Mouse (Mus musculus): ENCODE measurements at regions not wholly inside any gene's neighbourhood (a gene's known extent, or its start where the extent isn't known, plus 50 kb on each side); places are given as distances from the start of the nearest gene placed in this dataset.

DNA sequence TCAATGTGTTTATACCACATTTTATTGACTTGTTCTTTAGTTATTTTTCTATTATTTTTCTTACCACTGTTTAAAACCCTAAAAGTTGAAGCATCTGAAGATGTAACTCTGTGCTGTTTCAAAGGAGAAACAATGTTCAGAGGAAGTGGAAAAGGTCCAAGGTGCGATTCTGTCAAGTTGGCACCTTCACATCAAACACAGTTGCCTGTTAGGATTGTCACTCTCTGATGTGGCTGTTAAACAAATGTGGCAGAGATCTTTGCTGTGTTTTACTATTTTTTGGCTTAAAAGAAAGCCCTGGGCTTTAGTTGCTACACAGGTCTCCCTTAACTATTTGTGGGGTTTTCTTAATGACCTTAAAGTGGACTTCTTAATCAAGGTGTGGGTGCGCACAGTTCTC, 190.2 kb upstream of the Cxcr4 start:
- DNase-seq (ENCODE audit: low read depth, low spot score) = no peak

DNA sequence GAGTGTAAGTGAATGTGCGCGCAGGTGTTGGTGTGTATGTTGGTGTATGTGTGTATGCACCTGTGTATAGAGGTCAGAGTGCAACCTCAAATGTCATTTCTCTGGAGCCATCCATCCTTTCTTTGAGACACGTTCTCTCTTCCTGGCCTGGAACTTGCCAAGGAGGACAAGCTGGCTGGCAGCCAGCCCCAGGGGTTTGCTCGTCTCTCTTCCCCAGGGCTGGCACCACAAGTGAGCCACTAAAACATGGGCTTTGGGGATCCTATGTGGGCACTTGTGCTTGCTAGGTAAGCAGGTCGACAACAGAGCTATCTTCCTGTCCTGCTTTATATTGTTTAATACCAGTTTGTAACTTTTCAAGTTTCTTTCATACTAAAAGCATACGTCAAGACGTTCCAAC, 189.8 kb upstream of the Cxcr4 start:
- no peak for DNase-seq (ENCODE audit: low read depth, low spot score)

DNA sequence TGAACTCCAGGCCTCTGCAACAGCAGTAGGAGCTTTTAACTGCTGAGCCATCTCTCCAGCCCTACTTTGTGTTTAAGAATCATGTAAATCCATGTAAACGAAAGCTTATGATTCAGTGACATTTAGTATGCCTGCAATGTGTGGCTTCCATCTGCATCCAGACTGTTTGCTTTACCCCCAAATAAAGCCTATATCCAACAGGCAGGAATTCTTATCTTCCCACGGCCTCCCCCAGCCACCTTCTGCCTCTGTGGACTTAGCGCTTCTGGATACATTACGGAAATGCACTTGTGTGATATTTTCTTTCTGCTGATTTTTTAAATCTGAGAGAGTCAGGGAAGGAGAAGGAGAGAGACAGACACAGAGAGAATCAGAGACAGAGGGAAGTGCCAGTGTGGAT, 189.2 kb upstream of the Cxcr4 start:
- DNase-seq (ENCODE audit: low read depth, low spot score) = no peak

DNA sequence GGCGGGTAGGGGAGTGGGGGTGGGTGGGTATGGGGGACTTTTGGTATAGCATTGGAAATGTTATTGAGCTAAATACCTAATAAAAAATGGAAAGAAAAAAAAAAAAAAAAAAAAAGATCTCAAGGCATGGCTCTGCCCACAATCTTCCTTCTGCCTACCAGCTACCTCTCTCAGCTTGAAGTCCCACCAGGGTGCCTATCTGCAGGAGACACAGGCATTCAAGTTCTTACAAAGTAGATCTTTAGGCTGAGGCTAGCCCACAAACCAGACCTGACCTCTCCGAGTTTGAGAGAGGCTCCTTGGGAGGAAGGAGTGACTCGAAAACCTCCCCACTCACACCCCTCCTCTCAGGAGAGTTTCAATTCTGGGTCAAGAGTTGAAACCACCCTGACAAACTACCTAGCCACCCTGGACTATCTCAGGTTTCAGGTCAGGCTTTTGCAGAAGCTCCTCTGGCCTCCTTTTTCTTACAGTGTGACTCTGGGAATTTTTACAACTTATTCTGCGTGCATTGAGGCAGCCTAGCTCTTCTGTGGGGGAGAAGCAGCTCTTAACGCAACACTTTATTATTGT, 187.6 kb upstream of the Cxcr4 start:
- DNase-seq (ENCODE audit: low read depth, low spot score) = no peak

DNA sequence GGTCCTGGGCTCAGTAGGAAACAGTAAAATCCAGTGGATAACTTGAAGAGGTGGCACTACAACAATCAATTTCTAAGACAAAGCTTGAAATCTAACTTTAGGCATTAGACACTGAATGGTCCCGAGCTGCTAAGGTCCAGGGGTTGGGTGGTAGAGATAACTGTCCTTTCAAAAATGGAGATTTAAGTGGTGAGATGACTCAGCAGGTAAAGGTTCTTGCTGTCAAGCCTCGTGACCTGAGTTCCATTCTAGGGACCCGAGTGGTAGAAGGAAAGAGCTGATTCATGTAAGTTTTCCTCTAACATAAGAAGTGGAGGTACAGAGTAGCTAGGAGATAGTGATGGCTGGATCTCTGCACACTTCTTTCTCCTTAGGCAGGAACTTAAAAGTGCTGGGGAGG, 180.3 kb upstream of the Cxcr4 start:
- DNase-seq (ENCODE audit: low read depth, low spot score) = no peak

DNA sequence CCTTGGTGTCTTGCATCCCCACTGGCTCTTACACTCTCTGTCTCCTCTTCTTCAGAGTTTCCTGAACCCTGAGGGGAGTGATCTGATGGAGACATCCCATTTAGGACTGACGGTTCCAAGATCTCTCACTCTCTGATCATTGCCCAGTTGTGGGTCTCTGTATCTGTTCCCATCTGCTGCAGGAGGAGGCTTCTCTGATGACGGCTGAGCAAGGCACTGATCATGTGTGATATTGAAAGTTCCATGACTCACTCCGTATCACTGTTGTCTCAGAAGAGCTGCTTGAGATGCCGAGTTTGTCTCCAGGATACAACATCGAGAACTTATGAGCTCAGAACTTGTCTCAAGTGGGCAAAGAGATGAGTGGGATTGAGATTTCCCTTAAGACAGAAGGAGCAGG, 178.7 kb upstream of the Cxcr4 start:
- peak; percentile 46 for DNase-seq (ENCODE audit: low read depth, low spot score)

DNA sequence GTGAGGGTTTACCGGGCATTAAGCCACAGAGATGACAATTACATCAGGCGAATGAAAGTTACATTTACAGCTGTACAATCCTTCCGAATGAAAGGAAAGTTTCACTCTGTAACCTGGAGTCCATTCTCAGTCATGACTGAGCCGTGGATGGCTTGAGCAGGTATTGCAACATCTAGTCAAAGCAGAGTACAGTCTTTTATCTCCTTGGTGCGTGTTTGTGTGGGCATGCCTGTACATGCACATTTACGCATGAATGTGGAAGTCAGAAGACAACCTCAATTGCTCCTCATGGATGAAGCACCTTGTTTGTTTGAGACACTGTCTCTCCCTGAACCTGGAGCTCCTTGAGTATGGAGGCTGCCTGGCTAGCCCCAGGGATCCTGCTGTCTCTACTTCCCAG, 175.9 kb upstream of the Cxcr4 start:
- DNase-seq (ENCODE audit: low read depth, low spot score) = no peak

DNA sequence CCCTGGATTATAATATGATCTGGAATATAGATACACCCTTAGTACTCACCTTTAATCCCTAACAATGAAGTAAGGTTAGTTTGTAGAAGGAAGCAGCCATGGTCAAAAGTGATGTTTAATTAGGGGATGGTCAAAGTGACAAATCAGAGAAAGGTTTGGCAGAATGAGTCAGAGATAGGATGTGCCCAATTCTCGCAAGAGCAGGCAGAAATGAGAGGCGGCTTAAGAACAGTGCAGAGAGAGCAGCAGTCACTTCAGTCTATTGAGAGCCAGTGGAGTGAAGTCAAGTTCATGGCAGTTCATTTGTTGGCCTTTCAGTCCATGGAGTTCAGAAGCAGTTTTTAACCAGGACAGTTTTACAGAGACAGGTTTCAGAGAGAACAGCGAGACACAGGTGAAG, 175.3 kb upstream of the Cxcr4 start:
- DNase-seq (ENCODE audit: low read depth, low spot score) = peak; percentile 44

DNA sequence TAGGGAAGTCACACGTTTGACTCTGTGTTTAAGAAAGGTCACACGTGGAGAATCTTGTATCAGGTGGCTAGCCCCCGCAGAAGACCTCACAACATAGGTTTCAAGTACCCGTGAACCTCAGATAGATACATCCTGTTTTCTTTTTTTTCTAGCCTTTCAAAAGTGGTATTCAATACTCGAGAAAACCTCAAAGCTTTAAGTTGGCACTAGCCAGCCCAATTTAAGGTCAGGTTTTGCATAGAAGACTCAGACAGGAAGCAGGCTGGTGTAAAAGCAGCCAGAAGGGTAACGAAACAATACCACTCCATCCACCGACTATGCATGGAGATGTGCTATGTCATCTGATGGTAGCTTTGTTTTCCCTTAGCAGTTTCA, 174.8 kb upstream of the Cxcr4 start:
- DNase-seq (ENCODE audit: low read depth, low spot score) = peak; percentile 82

DNA sequence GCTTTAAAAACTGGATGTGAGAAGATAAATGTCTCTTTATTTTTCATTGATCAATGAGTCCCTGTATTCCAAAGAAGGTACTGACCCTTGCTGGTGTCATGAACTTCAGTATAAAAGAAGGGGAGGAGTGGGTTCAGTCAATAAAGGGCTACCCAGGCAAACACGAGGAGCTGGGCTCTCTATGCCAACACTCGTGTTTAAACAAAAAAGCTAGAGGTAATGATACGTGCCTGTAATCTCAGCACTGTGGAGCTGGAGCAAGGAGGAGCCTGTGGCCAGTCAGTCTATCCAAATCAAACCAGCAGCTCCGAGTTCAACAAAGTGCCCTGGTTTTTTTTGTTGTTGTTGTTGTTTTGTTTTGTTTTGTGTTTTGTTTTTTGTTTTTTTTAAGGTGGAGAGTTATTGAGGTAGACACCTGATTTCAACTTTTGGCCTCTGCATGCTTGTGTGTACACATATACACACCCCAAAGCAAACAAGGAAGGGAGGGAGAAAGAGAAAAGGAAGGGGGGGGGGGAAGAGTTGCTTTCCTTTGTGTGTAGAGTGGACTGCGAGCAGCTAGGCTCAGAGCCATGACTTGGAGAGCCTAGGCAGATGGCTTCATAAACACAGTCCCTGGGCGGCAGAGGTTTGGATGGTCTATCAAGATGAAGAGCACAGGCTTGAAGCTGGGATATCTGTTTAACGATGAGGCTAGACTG, 174.2 kb upstream of the Cxcr4 start:
- no peak for DNase-seq (ENCODE audit: low read depth, low spot score)

DNA sequence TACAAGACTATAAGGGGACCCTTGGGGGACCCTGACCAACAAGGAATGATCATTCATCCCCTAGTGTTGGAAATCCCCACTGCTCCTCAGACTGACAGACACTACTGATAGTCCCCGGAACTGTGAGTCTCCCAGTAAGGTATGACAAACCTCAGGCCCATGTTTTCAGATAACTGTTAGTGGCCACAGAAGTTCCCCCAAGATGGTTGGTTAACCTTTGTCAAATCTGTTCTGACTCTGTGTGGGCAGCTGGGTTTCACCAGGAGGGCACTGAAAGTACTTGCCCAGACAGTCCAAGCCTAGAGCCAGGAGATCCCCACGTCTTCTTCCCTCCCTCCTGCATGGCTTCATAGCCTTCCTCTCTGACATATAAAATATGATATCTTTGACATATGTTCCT, 173.5 kb upstream of the Cxcr4 start:
- peak; percentile 26 for DNase-seq (ENCODE audit: low read depth, low spot score)

DNA sequence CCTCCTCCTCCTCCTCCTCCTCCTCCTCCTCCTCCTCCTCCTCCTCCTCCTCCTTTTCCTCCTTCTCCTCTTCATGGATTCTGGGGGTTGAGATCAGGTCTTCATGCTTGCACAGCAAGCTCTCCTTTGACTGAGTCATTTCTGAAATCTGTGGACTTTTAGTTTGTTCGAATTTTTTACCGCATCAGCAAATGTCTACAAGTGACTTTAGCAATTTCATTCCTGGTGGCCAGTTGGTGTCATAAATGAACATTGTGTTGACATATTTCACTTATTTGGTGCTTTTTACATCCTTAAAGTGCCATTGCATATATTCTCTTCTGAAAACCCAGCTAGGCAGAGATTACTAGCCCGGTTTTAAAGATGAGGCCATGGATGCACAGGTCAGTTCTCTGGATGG, 173.0 kb upstream of the Cxcr4 start:
- DNase-seq (ENCODE audit: low read depth, low spot score) = peak; percentile 28

DNA sequence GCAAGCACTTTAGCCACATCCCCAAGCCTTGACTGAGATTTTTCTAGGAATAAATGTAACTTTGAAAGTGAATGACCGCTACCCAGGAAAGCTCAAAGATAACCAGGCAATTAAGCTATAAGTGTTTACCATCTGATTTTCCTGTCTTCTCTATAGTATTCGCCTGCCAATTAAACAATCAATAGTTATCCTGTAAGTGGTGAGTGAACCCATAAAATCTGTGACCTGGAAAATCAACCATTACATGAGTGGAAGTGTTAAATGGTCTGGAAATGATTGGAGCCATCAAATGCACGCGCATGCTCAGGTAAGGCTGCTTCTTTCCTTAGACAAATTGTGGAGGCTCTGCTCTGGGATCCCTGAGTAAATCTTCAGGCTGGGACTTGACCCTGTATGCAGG, 170.8 kb upstream of the Cxcr4 start:
- no peak for DNase-seq (ENCODE audit: low read depth, low spot score)

DNA sequence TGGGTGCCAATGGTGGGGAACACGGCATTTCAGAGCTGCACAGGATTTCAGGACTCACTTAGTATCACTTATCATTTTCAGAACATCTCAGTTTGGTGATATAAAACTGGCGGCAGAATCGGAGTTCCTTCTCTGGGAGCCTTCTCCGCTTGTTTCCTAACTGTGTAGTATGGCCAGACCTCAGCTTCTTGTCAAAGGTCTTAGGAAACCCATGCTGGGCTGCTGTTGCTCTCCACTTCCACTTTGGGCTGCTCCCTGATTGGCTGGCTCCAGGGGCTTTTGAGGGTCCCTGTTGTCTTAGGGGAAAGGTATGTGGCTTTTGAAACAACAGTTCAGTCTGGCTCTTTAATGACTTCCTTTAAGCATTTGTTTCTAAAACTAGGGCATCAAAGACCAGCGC, 170.0 kb upstream of the Cxcr4 start:
- DNase-seq (ENCODE audit: low read depth, low spot score) = no peak

DNA sequence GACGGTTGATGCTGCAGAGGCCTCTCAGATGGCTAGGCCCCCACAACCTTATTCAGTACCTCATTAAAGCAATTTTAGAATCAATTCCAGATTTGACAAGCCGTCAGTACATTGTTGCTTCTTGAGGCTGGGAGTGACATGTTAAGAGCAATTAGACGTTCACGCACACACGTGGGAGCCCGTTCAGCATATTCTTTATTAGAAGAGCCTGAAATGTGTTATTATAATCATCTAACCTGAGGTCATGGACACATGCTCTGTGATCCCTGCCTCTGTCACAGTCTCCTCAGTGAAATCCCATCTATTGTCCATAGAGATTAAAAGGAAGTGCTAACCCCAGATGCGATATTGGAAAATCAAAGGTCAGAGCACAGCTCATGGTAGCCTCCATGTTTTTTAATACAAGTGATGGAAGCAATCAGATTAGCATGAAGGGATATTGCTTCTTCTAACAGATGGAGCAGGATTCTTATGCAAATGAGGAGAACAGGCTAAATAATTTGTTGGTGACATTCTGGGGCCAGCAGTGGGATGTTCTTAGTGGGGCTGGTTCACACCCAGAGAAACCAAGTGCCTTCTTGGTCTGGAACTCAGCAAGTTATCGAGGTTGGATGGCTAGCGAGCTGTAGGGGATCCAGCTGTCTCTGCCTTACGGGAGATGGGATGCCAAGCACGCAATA, 166.8 kb upstream of the Cxcr4 start:
- DNase-seq (ENCODE audit: low read depth, low spot score) = no peak

DNA sequence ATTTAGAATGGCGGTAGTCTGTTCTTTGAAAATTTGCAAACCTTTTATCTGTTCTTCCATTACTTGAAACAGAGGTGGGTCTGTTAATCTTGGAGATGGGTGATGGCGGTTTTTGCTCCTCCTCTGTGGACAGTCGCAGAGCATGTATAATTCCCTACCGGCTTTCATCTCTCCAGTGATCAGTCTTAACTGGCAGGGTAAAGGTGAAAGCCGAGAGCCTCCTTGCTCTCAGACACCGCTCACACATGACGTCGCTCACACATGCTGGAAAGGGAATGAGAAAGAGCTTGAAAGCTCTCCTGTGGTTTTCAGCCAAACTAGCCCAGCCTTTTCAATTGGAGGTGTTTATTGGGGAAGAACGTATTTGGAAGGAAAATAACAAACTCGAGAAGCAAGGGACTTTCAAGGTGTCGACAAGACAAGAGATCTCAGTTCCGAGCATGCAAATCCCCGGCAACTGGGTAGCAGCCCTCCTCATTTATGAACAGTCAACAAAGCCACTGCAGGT, 166.3 kb upstream of the Cxcr4 start:
- DNase-seq (ENCODE audit: low read depth, low spot score) = no peak

DNA sequence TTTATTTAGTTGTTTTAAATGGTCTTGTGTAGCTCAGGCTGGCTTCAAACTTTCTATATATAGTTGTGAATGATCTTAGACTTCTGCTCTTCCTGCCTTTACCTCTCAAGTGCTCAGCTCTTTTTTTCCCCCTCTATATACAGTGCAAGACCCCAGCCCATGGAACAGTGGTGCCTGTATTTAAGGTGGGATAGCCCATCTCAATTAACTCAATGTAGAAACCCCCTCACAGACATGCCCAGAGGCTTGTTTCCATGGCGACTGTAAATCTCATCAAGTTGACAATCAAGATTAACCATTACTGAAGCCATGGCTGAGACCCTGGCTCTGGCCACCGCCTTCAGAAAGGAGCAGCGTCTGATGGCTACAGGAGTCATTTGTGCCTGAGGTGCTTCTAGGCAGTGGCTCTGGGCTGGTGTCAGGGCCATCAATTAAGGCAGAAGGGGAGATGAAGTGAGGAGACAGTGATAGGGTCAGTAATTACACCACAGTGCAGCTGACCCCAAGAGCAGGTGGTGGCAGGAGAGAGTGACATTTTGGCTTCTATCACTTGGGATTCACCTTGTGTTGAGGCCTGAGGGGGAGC, 161.4 kb upstream of the Cxcr4 start:
- DNase-seq (ENCODE audit: low read depth, low spot score) = no peak

DNA sequence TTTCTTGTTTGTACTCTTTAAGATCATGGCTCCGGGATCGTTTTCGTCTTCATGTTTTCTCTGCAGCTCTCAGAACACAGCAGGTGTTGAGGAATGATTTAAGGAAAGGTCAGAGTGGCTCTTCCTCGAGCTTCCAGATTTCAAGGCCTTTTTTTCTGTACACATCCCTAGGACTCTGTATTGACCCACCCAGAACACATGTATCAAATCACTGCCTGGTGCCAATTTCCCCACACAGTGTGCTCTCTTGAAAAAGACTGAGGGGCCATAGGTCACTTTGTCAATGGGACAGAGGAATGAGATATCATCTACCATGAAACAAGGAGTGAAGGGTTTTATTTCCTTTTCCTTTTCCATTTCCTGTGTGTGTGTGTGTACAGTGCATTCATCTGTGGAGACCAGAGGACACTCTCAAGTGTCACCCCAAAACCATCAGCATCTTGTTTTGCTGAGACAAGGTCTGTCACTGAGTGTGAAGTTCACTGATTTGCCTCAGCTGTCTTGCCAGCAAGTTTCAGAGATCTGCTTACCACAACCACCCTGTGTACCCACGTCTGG, 157.4 kb upstream of the Cxcr4 start:
- DNase-seq (ENCODE audit: low read depth, low spot score) = no peak

DNA sequence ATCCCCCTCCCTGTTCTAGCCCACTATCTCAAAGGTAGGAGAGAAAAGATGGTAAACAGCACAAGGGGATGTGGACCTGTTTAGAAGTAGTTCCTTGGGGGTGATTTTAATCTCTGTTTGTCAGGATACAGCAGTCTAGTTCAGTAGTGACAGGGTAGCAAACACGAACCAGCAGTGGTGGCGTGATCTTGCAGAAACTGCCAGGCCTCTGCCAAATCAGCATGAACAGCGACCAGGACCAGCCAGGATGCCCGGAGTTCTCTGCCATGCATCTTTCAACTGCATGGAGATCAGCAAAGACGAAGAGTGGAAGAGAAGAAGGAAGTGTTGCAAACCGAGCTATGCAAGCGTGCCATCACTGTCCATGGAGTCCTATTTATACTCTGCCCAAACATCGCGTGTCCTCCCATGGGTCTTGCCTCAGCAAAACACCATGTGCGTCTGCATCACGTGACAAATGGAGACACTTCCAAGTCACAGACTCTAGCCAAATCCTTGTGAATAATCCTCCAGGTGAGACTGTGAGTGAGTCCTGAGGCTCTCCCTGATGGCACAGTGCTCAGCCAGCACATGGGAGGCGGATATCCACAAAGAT, 155.2 kb upstream of the Cxcr4 start:
- no peak for DNase-seq (ENCODE audit: low read depth, low spot score)

DNA sequence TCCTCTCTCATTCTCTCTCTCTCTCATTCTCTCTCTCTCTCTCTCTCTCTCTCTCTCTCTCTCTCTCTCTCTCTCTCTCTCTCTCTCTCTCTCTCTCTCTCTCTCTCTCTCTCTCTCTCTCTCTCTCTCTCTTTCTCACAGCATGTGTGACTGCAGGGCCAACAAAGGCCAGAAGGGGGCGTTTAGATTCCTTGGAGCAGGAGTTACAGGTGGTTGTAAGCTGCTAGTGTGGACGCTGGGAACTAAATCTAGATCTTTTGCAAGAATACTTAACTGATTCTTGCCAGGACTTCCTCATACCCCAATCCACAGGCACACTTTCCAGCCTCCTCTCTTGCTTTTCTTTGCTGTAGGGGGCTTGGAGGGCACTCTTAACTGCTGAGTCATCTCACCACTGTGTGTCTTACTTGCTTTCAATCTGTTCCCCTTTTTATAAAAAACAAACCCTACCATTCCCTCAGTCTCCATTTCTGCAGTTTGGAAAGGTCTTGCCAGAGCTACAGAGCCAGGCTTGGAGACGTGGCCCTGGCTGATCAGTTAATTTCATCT, 154.4 kb upstream of the Cxcr4 start:
- peak; percentile 30 for DNase-seq (ENCODE audit: low read depth, low spot score)

DNA sequence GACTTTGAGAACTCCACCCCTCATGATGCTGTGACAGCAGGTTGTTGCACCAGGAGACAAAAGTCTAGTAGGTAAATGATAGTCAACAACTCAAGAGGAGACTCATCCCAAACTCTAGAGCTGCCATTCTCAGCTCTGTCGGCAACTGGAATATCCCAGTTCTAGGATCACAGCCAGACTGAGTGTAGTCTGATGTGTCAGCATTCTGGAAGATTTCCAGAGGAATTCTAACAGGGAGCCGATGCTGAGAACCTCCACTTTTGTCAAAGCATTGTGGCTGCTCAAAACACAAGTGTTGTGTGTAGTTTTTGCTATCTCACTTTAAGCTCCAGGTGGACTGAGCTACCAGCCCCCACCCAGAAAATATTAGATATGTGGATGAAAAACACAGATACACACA, 148.5 kb upstream of the Cxcr4 start:
- DNase-seq (ENCODE audit: low read depth, low spot score) = no peak

DNA sequence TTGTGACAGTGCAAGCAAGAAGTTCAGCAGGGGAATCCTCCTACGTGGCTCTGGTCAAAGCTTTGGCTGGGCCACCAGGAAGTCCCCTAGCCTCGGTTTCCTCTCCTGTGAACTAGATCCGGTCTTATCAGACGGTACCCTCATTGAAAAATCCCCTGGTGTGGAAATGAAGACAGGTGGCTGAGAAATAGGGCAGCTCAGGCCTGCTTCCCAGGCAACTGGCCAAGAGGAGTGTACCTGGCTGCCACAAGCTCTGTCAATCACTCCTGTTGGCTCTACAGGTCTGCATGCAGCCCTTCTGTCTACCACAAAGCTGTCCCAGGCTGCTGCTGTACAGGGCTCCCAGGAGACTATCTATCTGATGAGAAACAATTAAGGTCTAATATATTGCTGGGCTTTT, 146.1 kb upstream of the Cxcr4 start:
- DNase-seq (ENCODE audit: low read depth, low spot score) = peak; percentile 26

Data from CD4-positive, CD25-positive, alpha-beta regulatory T cell, adult 2 months (primary cell).